Mouse (Mus musculus) CH12.LX (cell line): ENCODE data around the gene Gm10447. TPM values are rescaled to one million over a fixed set of nuclear protein-coding genes. Genes with fewer than 3 reads are reported as not detected.

ENCODE experiments used
- DNase-seq: peaks from one replicate; pipeline ENCODE4 v3.0.0-alpha.2; 2013; ENCODE audit errors: extremely low read depth
- H3K27ac ChIP-seq: 2 replicates; pipeline ENCODE4 v1.5.1; 2012; ENCODE audit warnings: low read depth, mild to moderate bottlenecking, control low read depth, moderate library complexity; ENCODE audit not compliant: insufficient read depth
- H3K27me3 ChIP-seq: replicated peaks from 2 replicates; pipeline ENCODE3; 2012; ENCODE audit warnings: inconsistent platforms
- H3K36me3 ChIP-seq, 2 experiments: replicated peaks in 1 of 2; 2 replicates each; pipeline versions ENCODE3 to v1.6.1; 2012; ENCODE audit warnings: inconsistent platforms in 1 of 2, low read length in 1 of 2, mild to moderate bottlenecking in 1 of 2, mixed read lengths in 1 of 2, moderate library complexity in 1 of 2; ENCODE audit not compliant: control insufficient read depth in 1 of 2, insufficient read depth in 1 of 2
- H3K4me1 ChIP-seq, 2 experiments: 2 replicates each; pipeline ENCODE4 v1.6.1; 2012; ENCODE audit warnings: inconsistent platforms in 1 of 2, moderate library complexity in 1 of 2; ENCODE audit not compliant: insufficient read depth in 2 of 2, control insufficient read depth in 1 of 2
- H3K4me2 ChIP-seq: 2 replicates; pipeline ENCODE4 v1.6.1; 2012; ENCODE audit warnings: low read depth, mild to moderate bottlenecking, control low read depth; ENCODE audit not compliant: poor library complexity, insufficient read depth, severe bottlenecking
- H3K4me3 ChIP-seq, 3 experiments: fragments of 150-350 bp in 1 of 3; sonication (generic) in 1 of 3; replicated peaks in 1 of 3; 2 replicates each; pipeline versions ENCODE3 to v1.5.1; 2011 to 2012; ENCODE audit warnings: low read depth in 2 of 3, low read length in 2 of 3, mild to moderate bottlenecking in 2 of 3, moderate library complexity in 2 of 3, control low read depth in 1 of 3, improper control_type of control experiment in 1 of 3, inconsistent platforms in 1 of 3, mixed read lengths in 1 of 3; ENCODE audit not compliant: poor library complexity in 1 of 3
- H3K79me2 ChIP-seq: replicated peaks from 2 replicates; pipeline ENCODE4 v1.6.1; 2012; ENCODE audit warnings: mild to moderate bottlenecking, moderate library complexity; ENCODE audit not compliant: control insufficient read depth, poor library complexity, insufficient read depth, severe bottlenecking; ENCODE audit errors: extremely low read depth
- H3K9ac ChIP-seq: 2 replicates; pipeline ENCODE4 v1.6.1; 2012; ENCODE audit warnings: low read depth, mild to moderate bottlenecking, control low read depth, moderate library complexity; ENCODE audit not compliant: insufficient read depth
- H3K9me3 ChIP-seq: replicated peaks from 2 replicates; pipeline ENCODE3; 2012; ENCODE audit warnings: low read length, inconsistent platforms, mixed read lengths
- BHLHE40 ChIP-seq: IDR thresholded peaks from 2 replicates; pipeline ENCODE4 v1.6.1; 2011; ENCODE audit warnings: mild to moderate bottlenecking, low read depth, low read length, improper control_type of control experiment
- CTCF ChIP-seq, 2 experiments: IDR thresholded peaks in 1 of 2; conservative IDR thresholded peaks in 1 of 2; 2 replicates each; pipeline ENCODE4 v1.5.1; 2011 to 2012; ENCODE audit warnings: low read depth in 2 of 2, low read length in 2 of 2, improper control_type of control experiment in 1 of 2, inconsistent platforms in 1 of 2, mild to moderate bottlenecking in 1 of 2, moderate library complexity in 1 of 2
- E2F4 ChIP-seq: IDR thresholded peaks from 2 replicates; pipeline ENCODE4 v1.6.1; 2011; ENCODE audit warnings: low read depth, low read length, improper control_type of control experiment; ENCODE audit not compliant: insufficient replicate concordance
- ELF1 ChIP-seq: IDR thresholded peaks from 2 replicates; pipeline ENCODE4 v1.6.1; 2014; ENCODE audit warnings: low read depth, mild to moderate bottlenecking, inconsistent platforms, low read length, improper control_type of control experiment
- ETS1 ChIP-seq: conservative IDR thresholded peaks from 2 replicates; pipeline ENCODE4 v1.6.1; 2012; ENCODE audit warnings: low read depth, mild to moderate bottlenecking, inconsistent platforms, low read length, improper control_type of control experiment, moderate library complexity
- HCFC1 ChIP-seq: IDR thresholded peaks from 2 replicates; pipeline ENCODE4 v1.6.1; 2012; ENCODE audit warnings: low read depth, mild to moderate bottlenecking, inconsistent platforms, low read length, improper control_type of control experiment
- IRF4 ChIP-seq: IDR thresholded peaks from 2 replicates; pipeline ENCODE4 v1.6.1; 2014; ENCODE audit warnings: low read depth, mild to moderate bottlenecking, inconsistent platforms, low read length, improper control_type of control experiment
- JUN ChIP-seq: IDR thresholded peaks from 2 replicates; pipeline ENCODE4 v1.6.1; 2011; ENCODE audit warnings: low read depth, mild to moderate bottlenecking, low read length, improper control_type of control experiment, moderate library complexity; ENCODE audit not compliant: insufficient read depth
- JUND ChIP-seq: conservative IDR thresholded peaks from 2 replicates; pipeline ENCODE4 v1.6.1; 2011; ENCODE audit warnings: low read depth, low read length, improper control_type of control experiment
- MAFK ChIP-seq: IDR thresholded peaks from 2 replicates; pipeline ENCODE4 v1.6.1; 2011; ENCODE audit warnings: low read length, improper control_type of control experiment; ENCODE audit not compliant: insufficient replicate concordance
- MAZ ChIP-seq: IDR thresholded peaks from 2 replicates; pipeline ENCODE4 v1.6.1; 2012; ENCODE audit warnings: low read depth, mild to moderate bottlenecking, inconsistent platforms, low read length, improper control_type of control experiment, moderate library complexity
- MEF2A ChIP-seq: IDR thresholded peaks from 2 replicates; pipeline ENCODE4 v1.6.1; 2014; ENCODE audit warnings: low read depth, mild to moderate bottlenecking, inconsistent platforms, low read length, improper control_type of control experiment, borderline replicate concordance
- MXI1 ChIP-seq: IDR thresholded peaks from 2 replicates; pipeline ENCODE4 v1.6.1; 2011; ENCODE audit warnings: mild to moderate bottlenecking, low read depth, low read length, improper control_type of control experiment
- NELFE ChIP-seq: IDR thresholded peaks from 2 replicates; pipeline ENCODE4 v1.6.1; 2011; ENCODE audit warnings: low read depth, low read length, improper control_type of control experiment
- NRF1 ChIP-seq: IDR thresholded peaks from 2 replicates; pipeline ENCODE4 v1.6.1; 2014; ENCODE audit warnings: low read depth, mild to moderate bottlenecking, inconsistent platforms, low read length, improper control_type of control experiment, moderate library complexity
- POLR2A ChIP-seq: IDR thresholded peaks from 2 replicates; pipeline ENCODE4 v1.6.1; 2011; ENCODE audit warnings: low read depth, mild to moderate bottlenecking, improper control_type of control experiment, low read length
- RAD21 ChIP-seq: IDR thresholded peaks from 2 replicates; pipeline ENCODE4 v1.6.1; 2011; ENCODE audit warnings: low read depth, mild to moderate bottlenecking, low read length, improper control_type of control experiment, moderate library complexity
- RCOR1 ChIP-seq: conservative IDR thresholded peaks from 2 replicates; pipeline ENCODE4 v1.6.1; 2012; ENCODE audit warnings: low read depth, mild to moderate bottlenecking, inconsistent platforms, low read length, improper control_type of control experiment
- SIN3A ChIP-seq: IDR thresholded peaks from 2 replicates; pipeline ENCODE4 v1.6.1; 2012; ENCODE audit warnings: low read length, improper control_type of control experiment, inconsistent platforms
- TBP ChIP-seq: conservative IDR thresholded peaks from 2 replicates; pipeline ENCODE4 v1.6.1; 2011; ENCODE audit warnings: low read depth, low read length, improper control_type of control experiment
- USF1 ChIP-seq: IDR thresholded peaks from 2 replicates; pipeline ENCODE4 v1.6.1; 2014; ENCODE audit warnings: low read depth, mild to moderate bottlenecking, inconsistent platforms, low read length, improper control_type of control experiment
- ZKSCAN1 ChIP-seq: IDR thresholded peaks from 2 replicates; pipeline ENCODE4 v1.6.1; 2012; ENCODE audit warnings: low read depth, inconsistent platforms, low read length, improper control_type of control experiment, borderline replicate concordance
- dilution Hi-C: fragments of 300-500 bp; cut with MboI; formaldehyde crosslinking; loops from 2 replicates; pipeline ENCODE4 v1.14.3; 2020; ENCODE audit warnings: low sequenced_read_pairs; ENCODE audit not compliant: extremely low pct_unique_long_range_greater_than_20kb, extremely low pct_ligation_motif_present
- in situ Hi-C: fragments of 300-500 bp; cut with MboI; formaldehyde crosslinking; loops from 3 replicates; pipeline ENCODE4 v1.14.3; 2019; ENCODE audit warnings: low sequenced_read_pairs, low pct_ligation_motif_present, low pct_unique_long_range_greater_than_20kb, mixed read lengths
- polyA plus RNA-seq: library from polyadenylated mRNA; unstranded; fragments of >175 nt; gene quantifications from 2 replicates; pipeline ENCODE4 v1.2.1, GENCODE M21; 2012; ENCODE audit warnings: low read depth; ENCODE audit not compliant: insufficient read length
- total RNA-seq, 2 experiments: library from RNA; depleted of rRNA; stranded (reverse); fragments of 300-350 nt in 1 of 2; fragments of >200 nt in 1 of 2; gene quantifications; 2 replicates each; pipeline ENCODE4 v1.2.3; 2012 to 2014

Gm10447 gene
- total and polyA plus RNA-seq, 3 experiments: not detected

DNA sequence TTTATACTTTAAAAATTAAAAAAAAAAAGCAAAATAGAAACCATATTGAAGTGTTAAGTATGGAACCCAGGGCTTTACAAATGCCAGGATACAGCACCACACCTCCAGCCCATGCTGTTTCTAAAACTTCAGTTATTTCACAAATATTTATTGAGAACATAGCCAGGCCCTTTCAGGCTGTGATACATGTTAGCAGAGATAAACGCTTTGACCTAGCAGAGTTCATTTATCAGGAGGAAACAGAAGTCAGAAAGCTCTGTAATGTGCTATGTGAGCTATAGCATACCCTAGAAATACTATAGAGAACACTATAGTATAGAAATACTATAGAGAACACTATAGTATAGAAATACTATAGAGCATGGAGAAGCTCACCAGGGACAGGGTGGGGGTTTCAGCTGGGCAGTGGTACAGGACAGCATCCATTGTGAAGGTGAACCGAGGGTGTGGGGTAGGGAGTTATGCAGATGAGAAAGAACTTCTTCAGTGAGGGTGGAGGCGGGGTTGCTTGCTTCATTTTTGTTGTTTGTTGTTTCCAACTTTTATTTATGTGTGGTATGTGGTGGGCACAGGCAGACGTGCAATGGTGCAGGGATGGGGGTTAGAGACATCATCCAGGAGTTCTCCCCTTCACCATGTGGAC lies 24.3 kb upstream of the Gm10447 start:
- no peaks in the 10 kb centered on the region for H3K4me1 ChIP-seq
- no peak overlapping the region for H3K27ac ChIP-seq
- in situ Hi-C loops (no loop called here), dilution Hi-C loops (no loop called here)
- no peak overlapping the region for H3K4me2 ChIP-seq
- TF ChIP-seq E2F4 (no peak), ETS1 (no peak), BHLHE40 (no peak)
- H3K79me2 ChIP-seq: no peaks in the 10 kb centered on the region
- peaks cover 21% of the 10 kb centered on the region for H3K9me3 ChIP-seq
- H3K36me3 ChIP-seq: peaks cover 0 to 2% of the 10 kb centered on the region in 2 experiments
- no peak for DNase-seq
- no peak overlapping the region for H3K4me3 ChIP-seq
- H3K9ac ChIP-seq: no peak overlapping the region
- H3K27me3 ChIP-seq: no peaks in the 10 kb centered on the region

DNA sequence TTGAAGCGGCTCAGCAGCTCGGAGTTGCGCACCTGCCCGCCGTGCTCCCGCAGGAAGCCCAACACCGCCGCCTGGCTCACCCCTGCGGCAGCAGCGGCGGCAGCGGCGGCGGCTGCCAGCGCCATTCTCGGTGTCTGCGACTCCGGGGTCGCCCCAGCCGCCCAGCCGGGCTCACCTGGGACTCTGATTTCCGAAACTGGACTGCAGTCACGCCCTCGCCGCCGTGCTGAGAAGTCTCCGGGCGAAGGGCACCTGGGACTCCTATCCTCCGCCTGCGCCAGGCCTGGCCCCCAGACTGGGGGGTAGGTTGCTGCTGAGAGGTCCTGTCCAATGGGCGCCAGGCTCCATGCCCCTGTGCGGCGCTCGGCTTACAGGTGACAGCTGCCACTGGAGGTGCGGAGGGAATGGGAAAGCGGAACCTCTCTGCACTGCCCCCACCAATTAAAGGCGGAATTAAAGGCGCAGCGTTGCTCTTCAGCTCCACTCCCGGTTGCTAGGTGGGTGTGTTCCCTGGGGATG lies 22.9 kb upstream of the Gm10447 start, which contains the start of the genes Gm9945 and Sowaha:
Gene Gm9945, plus strand, starts transcription at position 384 of the 519 bp plus-strand sequence.
Gene Sowaha, minus strand, starts transcription at position 492 of the 519 bp plus-strand sequence.
- Histone ChIP-seq H3K4me3 (no peak within 1 kb of the TSS), H3K27ac (no peak within 1 kb of the TSS)

DNA sequence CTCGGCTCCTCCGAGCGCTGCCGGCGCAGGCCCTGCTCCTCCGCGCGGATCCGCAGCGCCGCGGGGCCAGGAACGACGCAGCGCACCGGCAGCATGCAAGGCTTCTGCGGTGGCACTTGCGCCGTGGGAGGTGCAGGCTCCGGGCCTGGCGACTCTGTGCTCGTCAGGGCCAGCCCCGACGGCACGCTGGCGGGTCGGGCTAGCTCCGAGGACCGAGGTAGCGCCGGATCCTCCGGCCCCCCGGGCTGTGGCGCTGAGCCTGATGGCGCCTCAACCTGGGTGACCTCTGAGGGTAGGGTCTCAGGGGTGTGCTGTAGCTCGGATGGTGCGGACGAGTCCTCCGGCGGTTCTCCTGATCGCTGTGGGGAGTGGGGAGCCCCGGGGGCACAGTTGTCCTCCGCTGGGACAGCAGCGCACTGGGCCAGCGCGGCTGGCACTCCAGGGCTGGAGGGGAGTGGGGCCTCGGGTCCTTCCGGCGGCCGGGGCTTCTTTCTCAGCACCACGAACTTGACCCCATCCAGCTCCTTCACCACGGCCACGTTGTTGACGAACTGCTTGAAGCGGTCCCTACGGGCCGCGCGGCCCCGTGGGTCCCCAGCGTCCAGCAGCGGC lies 22.4 kb upstream of the Gm10447 start:
- no peak overlapping the region for H3K4me3 ChIP-seq
- no peak for DNase-seq
- in situ Hi-C loops: no loop called here
- H3K9ac ChIP-seq: no peak overlapping the region
- no peak for TF ChIP-seq RAD21
- no peak for TF ChIP-seq JUND
- TF ChIP-seq SIN3A: no peak
- TF ChIP-seq TBP: no peak
- TF ChIP-seq MAFK: no peak
- no peak for TF ChIP-seq MEF2A
- no peak for TF ChIP-seq NELFE
- no peak for TF ChIP-seq E2F4
- no peak for TF ChIP-seq ETS1
- TF ChIP-seq USF1: no peak
- no peak for TF ChIP-seq NRF1
- no peak for TF ChIP-seq ZKSCAN1
- no peak for TF ChIP-seq ELF1
- no peak for TF ChIP-seq RCOR1
- no peak for TF ChIP-seq MAZ
- no peak for TF ChIP-seq POLR2A
- TF ChIP-seq, all 38 proteins: peak for 0
- Histone ChIP-seq H3K27ac (no peak overlapping the region), H3K79me2 (no peaks in the 10 kb centered on the region), H3K4me2 (no peak overlapping the region), H3K4me1 (no peaks in the 10 kb centered on the region), H3K9me3 (peaks cover 21% of the 10 kb centered on the region), H3K27me3 (peaks cover 3% of the 10 kb centered on the region), H3K36me3 (peaks cover 0 to 2% of the 10 kb centered on the region in 2 experiments)
- dilution Hi-C loops: no loop called here

More for the DNA sequence above, 22.9 kb upstream of the Gm10447 start, which contains the start of the genes Gm9945 and Sowaha:
- no peak for DNase-seq
- peaks cover 21% of the 10 kb centered on the region for H3K9me3 ChIP-seq
- no peaks in the 10 kb centered on the region for H3K4me1 ChIP-seq
- peaks cover 3% of the 10 kb centered on the region for H3K27me3 ChIP-seq
- H3K79me2 ChIP-seq: no peaks in the 10 kb centered on the region
- H3K36me3 ChIP-seq: peaks cover 0 to 2% of the 10 kb centered on the region in 2 experiments
- TF ChIP-seq TBP: no peak
- no peak for TF ChIP-seq ETS1
- TF ChIP-seq RAD21: no peak
- no peak for TF ChIP-seq ZKSCAN1
- TF ChIP-seq CTCF (conservative IDR thresholded peaks at IDR 0.05 in 1 of 2, IDR thresholded peaks at IDR 0.05 in 1 of 2; ENCODE audit: low read depth in 2 of 2, low read length in 2 of 2): no peak
- no peak for TF ChIP-seq ELF1
- TF ChIP-seq NRF1: no peak
- no peak for TF ChIP-seq POLR2A
- TF ChIP-seq JUN: no peak
- no peak for TF ChIP-seq RCOR1
- no peak for TF ChIP-seq MAFK
- no peak for TF ChIP-seq HCFC1
- TF ChIP-seq IRF4: no peak
- TF ChIP-seq MXI1: no peak
- in situ Hi-C loops: no loop called here
- dilution Hi-C loops: no loop called here
- H3K4me2 ChIP-seq: no peak within 1 kb of the TSS
- H3K9ac ChIP-seq: no peak within 1 kb of the TSS
